Mouse (Mus musculus): ENCODE results near the gene Mgat4e. TPM values are rescaled to one million over a fixed set of nuclear protein-coding genes. Genes with fewer than 3 reads are reported as not detected.

Gene Mgat4e
- polyA plus RNA-seq, 1 experiment from 2014 or later = not detected

GRCm38 (mm10) chr1:134492276-134492675 lies 57.2 kb downstream of the Mgat4e start:
- no peak overlapping the region for H3K4me3 ChIP-seq (replicated peaks; ENCODE audit: low read length)
- H3K9ac ChIP-seq (replicated peaks; ENCODE audit: low read depth, low read length) = no peak overlapping the region
- no peak for ATAC-seq
- no peaks in the 10 kb centered on the region for H3K9me3 ChIP-seq (ENCODE audit: control insufficient read depth, low read length)
- H3K27me3 ChIP-seq (replicated peaks; ENCODE audit: control insufficient read depth, insufficient read depth, low read length) = no peaks in the 10 kb centered on the region
- H3K27ac ChIP-seq (ENCODE audit: low read length) = no peak overlapping the region
- H3K4me1 ChIP-seq (replicated peaks; ENCODE audit: control insufficient read depth, insufficient read depth, low read length) = peaks cover 8% of the 10 kb centered on the region
- 71% methylated on average over 7 of the region's 7 CpGs for WGBS
- H3K4me2 ChIP-seq (ENCODE audit: low read length) = no peak overlapping the region
- H3K36me3 ChIP-seq (ENCODE audit: control insufficient read depth, insufficient read depth) = peaks cover 15% of the 10 kb centered on the region

Other genes with a start within 250 kb of the Mgat4e start
- gene Ppfia4, start 216.8 kb downstream of the Mgat4e start, polyA plus RNA-seq (2015; fragmentation: Nextera tagmentation; extraction: Ambion mirVana) = 11.1 and 16.4 TPM in 2 replicates
- 150 and 151 TPM in 2 replicates for gene Tmem183a, start 187.7 kb downstream of the Mgat4e start, polyA plus RNA-seq (2015; fragmentation: Nextera tagmentation; extraction: Ambion mirVana)
- not detected in 2 replicates for gene 4933406M09Rik, start 163.7 kb downstream of the Mgat4e start, polyA plus RNA-seq (2015; fragmentation: Nextera tagmentation; extraction: Ambion mirVana)
- 20.3 and 23.3 TPM in 2 replicates for gene Cyb5r1, start 144.1 kb downstream of the Mgat4e start, polyA plus RNA-seq (2015; fragmentation: Nextera tagmentation; extraction: Ambion mirVana)
- gene Adipor1, start 134.3 kb downstream of the Mgat4e start, polyA plus RNA-seq (2015; fragmentation: Nextera tagmentation; extraction: Ambion mirVana) = 63.9 and 65.5 TPM in 2 replicates
- 42.5 and 44.6 TPM in 2 replicates for gene Klhl12, start 94.2 kb downstream of the Mgat4e start, polyA plus RNA-seq (2015; fragmentation: Nextera tagmentation; extraction: Ambion mirVana)
- 63.0 and 63.7 TPM in 2 replicates for gene Rabif, start 55.0 kb downstream of the Mgat4e start, polyA plus RNA-seq (2015; fragmentation: Nextera tagmentation; extraction: Ambion mirVana)
- 103 and 109 TPM in 2 replicates for gene Kdm5b, start 10.5 kb upstream of the Mgat4e start, polyA plus RNA-seq (2015; fragmentation: Nextera tagmentation; extraction: Ambion mirVana)
- 1.1 and 2.2 TPM in 2 replicates for gene Syt2, start 97.0 kb upstream of the Mgat4e start, polyA plus RNA-seq (2015; fragmentation: Nextera tagmentation; extraction: Ambion mirVana)